Mouse (Mus musculus): ENCODE data around the gene Senp1.

GRCm38 (mm10) chr15:98102401-98102800 lies 8.9 kb upstream of the Senp1 start:
- TF ChIP-seq POLR2A (IDR thresholded peaks at IDR 0.05; ENCODE audit: borderline replicate concordance, insufficient read depth, low read length): no peak
- no peak for TF ChIP-seq CTCF (IDR thresholded peaks at IDR 0.05; ENCODE audit: borderline replicate concordance, insufficient read depth, low read depth, low read length)
